Mouse (Mus musculus) lung, adult 18-20 months (tissue): ENCODE measurements at regions not wholly inside any gene's neighbourhood (a gene's known extent, or its start where the extent isn't known, plus 50 kb on each side); places are given as distances from the start of the nearest gene placed in this dataset.

Experiments used
- DNase-seq, 2 experiments: peaks; one replicate each; pipeline ENCODE4 v3.0.0; 2022; ENCODE audit warnings: mixed read lengths in 2 of 2

DNA sequence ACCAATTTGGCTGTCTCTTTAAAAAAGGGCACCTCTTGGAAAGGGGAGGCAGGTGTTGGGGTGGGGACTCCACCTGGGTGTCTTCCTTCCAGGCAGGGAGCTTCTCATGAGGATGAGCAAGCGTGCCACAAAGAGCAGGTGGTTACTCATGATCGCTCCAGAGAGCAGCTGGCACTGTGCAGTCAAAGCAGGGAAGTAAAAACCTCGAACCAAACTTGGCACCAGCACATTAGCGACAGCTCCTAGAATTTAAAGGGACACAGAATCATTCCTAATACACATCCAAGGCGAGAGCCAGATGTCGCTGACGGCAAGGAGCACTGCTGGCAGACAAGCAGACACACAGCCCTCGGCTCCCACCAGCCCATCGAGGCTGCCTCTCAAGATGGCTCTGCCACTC, 70.4 kb downstream of the Irx5 start:
- DNase-seq, result no peak

DNA sequence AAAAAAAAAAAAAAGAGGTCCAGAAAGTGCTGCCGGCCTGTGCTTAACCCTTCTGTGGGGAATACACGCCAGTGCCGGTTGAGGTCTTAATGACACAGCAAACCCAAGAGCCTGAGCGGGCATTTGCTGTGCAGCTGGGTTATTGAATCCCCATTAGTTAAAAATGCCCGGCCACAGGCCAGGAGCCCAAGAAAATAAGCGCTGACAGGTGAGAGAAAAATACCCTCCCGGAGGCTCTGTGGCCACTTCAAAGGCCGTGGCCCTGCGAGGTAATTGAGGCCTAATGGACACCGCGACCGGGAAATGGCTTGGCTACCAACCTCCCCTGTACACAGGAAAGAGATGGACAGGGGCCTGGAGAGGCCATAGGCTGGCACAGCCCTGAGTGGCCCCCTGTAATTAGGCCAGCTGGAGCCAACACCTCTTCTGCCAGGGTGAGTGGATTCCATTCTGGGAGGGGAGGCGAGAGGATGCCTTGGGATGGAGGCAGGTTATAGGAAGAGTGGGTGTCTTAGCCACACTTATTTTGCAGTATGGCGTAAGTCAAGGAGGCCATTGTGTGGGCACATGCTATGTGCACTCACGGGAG, 79.7 kb downstream of the Irx5 start:
- no peak for DNase-seq

DNA sequence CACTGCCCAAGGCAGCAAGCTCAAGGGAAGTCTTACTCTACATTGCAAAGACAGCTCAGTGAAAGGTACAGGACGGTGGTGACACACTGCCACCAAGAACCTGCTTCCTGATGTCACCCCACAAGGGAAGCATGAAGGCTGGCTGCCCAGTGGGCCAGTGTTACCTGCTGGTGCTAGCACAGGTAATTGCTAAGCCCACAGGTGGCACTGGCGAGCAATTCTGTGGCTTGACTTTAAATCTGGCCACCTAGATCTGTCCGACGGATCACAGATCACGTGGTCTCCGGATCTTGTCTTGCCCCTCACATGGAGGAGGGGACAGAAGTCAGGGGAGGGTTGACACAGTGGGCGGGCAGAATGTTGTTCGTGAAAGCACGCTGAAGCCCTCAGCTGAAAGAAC, 80.9 kb downstream of the Irx5 start:
- DNase-seq, result peak; percentile 17 to 23

DNA sequence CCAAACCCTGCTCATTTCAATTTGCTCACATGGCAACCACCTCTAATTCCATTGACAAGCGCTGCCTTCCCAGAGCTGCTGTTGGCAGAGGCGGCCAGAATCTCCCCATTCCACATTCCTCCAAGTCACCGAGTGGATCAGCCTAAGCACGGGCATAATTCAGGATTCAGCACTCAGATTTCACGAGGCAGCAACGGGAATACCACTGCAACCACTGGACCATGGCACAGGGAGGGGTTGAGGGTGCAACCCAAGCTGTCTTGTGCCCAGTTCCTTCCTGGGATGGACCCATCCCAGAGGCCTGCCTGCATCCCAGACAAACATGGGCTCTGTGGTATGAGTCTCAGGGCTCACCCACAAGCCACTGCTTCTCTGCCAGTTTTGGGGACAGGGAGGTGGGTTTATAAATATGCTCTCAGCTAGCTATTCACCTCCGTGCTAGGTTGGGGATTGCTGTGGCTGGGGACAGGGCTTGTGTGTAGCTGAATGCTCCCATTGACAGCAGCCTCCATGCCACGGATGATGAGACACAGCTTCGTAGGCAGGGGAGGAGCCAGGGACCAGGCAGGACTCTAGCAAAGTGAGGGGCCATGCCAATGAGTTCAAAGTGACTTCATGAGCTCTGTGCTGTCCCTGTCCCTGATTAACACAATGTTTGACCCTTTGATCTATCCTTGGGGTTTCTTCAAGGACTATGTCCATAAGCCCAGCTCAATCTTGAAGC, 82.5 kb downstream of the Irx5 start:
- no peak for DNase-seq

DNA sequence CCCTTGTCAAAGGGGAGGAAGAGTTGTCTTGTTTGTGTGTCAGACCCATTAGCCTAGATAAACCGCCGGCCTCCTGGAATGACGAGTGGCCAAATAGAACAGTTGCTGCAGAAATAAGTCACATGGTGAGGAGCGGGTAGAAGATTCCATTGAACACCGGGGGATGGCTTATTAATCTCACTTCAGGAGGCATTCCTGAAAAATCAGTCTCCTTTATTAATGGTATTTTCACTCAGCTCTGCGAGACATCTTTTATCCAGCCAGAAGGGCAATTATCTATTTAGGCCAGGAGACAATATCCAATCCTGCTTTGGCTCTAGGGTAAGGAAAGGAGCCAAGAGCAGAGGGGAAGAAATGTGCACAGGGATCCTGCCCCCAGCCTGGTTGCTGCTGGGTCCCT, 84.7 kb downstream of the Irx5 start:
- DNase-seq, result no peak

DNA sequence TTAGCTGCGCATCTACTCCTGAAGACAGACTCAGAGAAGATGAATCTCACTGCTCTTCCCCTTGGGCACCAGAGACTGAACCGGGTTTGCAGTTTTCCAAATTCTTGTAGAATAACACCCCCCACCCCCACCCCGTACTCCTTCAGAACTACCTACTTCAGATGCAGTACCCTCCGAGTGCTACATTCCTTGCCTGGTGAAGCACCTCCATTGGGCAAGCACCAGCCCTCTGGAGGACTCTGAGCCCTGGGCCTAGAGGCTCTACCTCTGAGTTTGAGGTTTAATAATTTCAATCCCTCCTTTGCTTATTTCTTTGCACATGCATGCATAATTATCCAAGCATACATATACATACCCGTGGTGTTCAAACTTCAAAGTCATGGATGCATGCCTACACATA, 101.9 kb downstream of the Irx5 start:
- DNase-seq, result no peak

DNA sequence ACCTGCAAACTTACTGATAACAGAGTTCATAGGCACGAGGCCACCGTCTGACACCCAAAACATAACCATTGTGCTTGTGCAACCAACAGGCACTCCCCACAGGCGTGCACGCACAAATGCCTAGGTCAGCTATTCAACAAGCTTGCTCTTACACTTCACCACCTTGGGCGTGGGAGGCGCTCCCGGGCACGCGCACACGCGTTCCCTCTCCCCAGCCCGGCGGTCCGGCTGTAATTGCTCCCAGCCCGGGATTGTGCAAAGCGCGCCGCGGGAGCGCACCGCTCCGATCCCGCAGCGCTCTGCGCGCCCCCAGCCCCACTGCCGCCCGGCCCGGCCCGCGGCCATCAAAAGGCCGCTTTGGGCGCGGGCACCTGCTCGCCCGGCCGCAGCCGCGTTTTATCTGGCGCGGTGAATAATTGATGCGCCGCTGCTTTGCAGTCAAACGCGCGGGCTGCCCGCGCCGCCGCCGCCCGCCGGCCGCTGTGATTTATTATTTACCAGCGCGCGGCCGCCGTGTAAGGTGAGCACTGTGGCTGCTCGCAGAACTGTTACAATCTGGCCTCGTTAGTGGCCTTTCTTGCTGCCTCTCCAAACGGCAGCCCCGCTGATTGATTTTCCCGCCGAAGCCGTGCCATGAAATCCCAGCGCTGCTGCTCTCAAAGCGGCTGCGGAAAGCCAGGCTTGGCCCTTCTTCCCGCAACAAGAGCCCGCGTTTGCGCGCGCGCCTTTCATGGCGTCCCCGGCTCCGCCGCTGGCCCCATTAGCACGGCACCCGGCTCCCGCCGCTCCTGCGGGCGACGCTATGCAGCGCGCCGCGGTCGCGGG, 102.9 kb downstream of the Irx5 start:
- peak; percentile 7 to 19 for DNase-seq

DNA sequence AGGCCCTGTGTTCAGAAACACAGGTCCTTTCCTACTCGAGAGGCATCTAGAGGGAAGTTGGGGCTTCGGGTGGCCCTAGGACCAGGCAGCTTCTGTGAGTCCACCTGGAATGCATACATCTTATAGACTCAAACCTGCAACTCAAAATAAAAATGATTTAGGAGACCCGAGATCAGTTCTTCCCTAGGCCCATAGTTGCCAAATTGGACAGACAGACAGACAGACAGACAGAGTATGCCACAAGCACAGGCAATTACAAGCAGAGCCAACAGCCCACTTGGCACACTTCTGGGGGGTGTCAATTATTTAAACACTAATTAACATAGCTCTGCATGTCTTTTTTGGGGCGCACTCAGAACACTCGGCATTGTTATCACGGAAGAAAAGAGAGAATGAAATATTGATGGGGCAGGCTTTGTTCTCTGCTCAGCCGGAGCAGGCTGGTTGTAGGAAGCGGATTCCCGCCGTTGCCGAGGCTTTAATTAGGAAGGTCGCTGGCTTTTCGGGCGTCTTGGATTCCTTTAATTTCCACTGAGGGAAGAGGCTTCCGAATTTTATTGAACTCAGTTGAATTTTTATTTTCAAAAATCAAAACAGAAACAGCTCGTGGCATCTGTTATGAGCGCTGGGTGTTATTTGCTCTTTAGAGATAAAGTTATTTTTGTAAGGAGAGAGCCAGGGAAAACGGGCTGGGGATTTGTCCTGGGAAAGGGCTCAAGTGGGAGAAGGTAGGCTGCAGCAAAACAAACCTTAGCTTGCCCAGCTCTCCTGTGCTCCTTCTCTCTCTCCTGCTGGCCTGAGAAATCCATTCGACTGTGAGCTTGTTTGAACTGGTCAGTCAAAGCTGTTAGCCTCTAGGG, 111.9 kb downstream of the Irx5 start:
- DNase-seq, result no peak

DNA sequence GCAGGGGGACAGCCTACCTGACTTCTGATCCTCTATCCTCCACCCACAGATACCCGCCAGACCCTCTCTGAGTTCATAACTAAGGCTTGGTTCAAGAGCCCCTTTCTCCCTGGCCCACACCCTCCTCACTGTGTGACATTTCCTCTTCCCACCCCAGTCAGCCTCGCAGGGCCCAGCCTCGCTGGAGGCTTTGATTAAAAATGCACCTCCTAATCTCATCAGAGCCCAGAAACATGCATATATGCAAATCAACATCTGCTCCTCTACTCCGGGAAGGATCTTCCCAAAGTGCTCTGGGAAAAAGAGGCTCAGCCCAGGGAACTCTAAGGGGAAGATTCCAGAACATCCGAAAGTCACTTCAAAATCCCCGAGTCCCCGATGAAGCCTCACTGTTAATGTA, 114.8 kb downstream of the Irx5 start:
- DNase-seq, result no peak

DNA sequence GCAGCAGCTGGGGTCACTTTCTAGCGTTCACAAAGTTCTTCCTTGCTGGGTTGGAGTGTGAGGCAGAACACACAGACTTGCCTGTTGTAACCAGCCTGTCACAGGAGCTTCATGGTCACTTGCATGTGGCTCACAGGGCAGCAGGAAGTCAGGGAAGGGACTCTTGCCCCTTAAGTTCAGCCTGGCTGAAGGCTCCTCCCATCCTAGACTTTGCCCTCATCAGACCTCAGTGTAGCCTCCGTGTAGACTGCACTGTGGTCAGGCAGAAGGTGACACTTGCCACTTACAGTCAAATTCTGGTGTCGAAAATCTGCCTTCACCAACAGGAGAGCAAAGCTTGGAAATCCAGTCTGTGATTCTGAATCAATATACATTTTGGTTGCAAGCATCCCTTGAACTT, 115.4 kb downstream of the Irx5 start:
- no peak for DNase-seq

DNA sequence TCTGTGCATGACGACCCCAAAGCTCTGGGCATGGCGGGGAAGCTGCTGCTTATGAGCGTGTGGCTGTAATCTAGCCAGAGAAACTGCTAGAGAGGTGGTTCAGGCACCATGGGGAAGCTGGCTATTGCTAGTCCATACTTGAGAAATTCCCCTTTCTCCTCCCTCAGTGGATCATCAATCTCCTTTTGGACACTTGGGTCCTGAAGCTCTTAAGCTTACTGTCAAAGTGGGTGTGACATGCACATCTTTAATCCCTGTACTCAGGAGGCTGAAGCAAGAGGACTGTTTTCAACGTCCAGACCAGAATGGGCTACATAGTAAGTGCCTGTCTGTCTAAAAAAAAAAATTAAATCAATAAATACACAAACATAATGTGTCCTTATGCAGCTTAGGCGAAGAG, 125.0 kb downstream of the Irx5 start:
- no peak for DNase-seq

DNA sequence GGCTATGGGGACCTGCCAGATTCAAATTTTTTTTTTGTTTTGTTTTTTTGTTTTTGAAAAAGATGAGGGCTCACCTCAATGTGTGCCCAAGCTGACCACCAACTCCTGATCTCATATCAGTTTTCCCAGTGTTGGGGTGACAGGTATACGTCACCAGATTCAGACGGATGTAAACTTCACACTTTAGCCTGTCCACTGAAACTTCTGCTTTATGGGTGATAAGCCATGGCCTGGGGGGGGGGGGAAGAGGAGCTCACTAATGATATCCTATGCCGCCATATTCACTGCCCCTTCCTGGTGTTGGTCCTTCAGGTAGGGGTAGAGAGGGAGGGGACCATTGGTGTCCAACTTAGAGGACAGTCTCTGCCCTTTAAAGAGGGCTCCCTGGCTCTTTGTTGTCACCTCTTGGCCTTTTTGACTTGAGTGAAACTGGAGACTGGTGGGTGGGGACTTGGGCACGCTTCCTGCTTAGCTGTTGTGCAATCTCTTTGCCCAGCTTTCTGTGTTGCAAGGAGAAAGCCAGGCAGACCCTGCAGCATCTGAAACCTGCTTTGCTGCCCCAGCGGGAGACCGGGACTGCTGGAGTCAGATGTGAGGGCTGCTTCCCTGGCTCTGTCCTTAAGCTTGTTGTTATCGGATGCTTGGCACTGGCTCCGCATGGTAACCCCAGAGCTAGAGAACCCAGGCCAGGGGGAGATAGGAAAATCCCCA, 125.8 kb downstream of the Irx5 start:
- peak; percentile 59 to 65 for DNase-seq

DNA sequence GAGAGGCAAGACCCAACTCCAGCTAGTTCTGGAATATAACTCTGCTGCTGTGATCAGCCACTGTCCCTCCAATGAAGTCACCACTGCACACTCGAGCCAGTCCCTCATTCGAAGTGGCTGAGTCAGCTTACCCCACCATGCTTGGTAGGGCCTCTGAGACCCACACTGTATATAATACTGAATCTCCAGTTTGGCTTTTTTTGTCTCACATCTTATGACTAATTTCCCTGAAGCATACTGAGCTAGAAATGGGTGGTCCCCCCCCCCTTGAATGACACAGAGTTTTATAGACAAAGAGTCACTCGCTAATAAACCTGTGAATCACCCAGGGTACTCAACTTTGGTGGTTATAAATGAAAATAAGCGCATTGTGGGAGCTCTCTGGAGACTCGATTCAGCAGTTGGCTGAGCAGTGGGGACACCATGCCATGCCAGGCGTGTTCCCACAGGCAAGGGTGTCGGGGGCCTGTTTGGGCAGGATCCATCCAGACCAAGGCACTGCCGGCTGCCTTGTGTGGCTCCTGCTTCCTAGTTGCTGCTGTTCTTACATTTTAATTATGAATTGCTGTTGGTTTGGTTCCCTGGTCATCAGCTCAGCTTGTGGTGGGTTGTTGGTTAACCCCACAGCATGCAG, 131.2 kb downstream of the Irx5 start:
- no peak for DNase-seq

DNA sequence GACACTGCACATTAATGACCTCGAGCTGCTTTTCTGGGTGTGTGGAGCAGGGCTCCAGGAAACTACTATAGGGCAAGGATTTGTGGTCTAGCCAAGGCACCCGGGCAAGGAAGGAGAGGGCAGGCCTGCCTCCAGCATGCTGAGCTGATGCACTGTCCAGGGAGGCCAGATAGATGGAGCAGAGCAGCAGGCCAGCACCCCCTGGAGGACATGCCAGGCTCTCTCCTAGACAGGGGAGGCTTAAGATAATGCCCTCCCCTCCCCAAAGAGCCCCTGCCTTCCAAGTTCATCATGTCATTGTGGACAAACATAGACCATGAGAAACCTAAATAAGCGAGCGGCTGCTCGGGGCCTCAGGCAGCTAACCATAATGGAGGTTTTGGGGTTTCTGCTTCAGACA, 134.1 kb downstream of the Irx5 start:
- no peak for DNase-seq

DNA sequence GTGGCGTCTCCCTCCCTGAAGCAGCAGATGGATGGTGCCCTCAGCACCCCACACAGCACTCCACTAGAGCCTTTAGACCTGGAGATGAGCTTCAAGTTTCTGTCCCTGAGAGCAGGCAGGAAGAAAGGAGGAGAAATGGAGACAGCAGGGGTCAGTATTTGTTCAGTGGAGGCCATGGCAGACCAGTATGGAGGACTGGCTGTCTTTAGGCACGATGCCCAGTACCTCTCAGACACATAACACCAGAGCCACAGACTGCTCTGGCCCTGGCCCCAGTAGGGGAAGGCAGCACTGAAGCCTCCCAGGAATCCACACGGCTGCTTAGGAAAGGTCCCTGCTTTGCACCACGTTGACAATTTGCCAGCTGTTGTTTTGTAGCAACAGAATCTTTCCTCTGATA, 136.0 kb downstream of the Irx5 start:
- DNase-seq, result peak; percentile 39 to 52

DNA sequence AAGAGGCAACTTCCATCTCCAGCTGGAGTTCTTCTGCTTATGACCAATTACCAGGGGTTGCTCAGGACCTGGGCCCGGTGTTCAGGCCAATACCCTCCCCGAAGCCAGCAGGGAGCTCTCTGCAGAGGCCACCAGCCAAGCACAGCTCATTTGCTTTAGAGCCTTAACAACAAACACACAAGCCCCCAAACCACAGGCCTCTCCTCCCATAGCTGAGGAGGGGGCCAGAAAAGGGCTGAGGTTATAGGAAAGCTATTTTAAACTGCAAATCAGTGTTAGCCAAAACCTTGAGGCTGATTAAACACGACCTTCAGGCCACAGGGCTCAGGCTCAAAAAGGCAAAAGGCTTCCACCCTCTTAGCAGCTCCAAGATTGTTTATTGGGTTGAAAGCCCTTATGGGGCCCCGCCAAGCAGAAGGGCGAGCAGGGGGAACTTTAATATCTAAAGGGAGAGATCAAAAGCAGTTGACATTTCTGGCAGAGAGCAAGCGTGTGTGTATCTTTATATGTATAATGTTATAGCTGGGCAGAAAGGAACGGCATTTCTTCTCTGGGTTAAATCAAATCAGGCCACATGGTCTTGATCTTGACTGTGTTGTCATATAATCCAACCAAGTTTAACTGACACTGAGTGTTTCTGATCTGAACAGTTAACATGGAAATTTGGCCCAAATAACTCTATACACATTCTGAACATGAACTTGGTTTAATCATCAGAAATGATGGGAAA, 148.3 kb downstream of the Irx5 start:
- DNase-seq, result no peak

DNA sequence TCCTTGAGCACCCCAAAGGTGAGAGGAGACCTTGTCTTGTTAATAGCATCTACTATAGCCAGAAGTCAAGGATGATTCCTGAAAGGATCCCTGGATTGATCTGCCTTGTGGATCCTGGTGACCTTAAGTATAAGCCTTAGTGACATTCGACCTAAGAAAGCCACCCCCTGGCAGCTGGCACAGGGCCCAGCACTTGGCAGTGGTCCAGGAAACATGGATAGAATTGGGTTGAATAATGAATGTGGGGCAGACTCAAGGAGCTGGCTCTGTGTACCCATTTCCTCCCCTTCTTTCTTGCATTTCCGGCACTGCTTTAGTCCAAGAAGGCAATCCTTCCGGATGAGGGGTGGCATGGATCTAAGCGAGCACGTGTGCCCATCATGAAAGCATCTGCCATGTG, 149.0 kb downstream of the Irx5 start:
- DNase-seq, result no peak

DNA sequence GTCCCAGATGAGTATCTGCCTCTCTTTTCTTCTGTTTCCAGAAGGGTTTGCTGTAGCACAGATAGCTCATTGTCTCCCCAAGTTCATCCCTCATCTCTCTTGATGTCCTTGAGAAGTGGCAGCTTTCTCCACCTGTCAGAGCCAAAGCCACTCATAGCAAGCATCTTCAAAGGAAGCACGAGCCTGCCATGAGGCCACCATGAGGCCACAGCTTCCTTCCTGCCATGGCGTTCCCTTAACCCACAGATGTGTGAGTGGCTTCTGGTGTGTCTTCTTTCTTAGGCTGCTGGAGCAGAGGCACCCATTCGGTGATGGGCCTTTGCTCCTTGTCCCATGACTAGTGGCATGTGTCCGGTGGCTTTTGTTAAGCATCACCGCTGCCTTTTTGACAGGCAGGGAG, 149.5 kb downstream of the Irx5 start:
- no peak for DNase-seq

DNA sequence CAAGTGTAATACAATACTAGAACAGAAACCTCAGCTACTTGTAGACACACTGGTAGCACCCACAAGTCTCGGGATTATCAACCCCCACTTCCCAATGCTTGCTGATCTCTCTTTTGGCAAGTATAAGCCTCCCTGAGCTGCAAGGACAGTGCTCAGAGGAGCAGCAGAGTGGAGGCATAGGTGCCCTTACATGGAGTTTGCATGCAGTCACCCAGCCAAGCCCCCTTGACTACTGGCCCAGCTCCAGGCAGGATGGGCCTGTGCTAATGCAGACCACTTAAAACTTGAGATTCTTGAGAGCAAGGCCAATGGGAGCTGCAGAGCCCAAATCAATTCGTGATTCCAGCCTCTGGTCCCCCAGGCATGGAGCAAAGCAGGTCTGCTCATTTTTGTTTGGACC, 158.0 kb downstream of the Irx5 start:
- DNase-seq, result no peak

DNA sequence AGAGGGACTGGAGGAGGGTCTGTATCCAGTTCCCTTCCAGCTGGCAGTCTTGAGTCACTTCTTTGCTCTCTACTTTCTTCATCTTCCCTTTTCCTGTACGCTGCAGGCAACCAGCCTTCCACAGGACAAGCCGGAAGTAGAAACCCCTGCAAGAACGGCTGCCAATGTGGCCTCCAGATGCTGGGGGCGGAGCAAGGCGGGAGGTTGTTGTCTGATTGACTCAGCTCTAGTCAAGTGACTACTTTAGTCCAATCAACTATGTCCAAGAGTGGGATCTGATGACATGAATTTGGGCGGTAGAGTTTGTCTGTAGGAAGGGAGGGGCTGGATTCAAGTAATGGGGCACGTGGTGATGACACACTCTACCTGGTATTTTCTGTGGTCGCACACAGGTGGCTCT, 156.1 kb upstream of the Irx6 start:
- no peak for DNase-seq

DNA sequence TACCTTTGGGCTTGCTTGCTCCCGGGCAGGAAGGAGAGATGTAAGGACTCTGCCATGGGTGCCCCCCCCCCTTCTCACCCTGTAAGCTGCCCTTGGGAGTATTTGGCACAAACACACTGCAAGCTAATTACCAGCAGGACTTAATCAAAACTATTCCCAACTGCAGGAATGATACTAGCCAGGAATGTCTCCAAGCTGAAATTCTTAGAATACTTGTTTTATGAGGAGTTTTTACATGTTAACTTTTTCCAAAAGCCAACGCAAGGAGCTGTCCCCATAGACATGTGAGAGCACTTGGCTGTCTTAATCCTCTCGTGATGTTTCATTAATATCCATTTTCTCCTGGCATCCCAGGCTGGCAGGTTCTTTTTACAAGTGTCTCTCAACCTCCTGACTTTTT, 155.6 kb upstream of the Irx6 start:
- no peak for DNase-seq
